Mouse (Mus musculus): ENCODE results near the gene Frmd4a.

Frmd4a gene

DNA sequence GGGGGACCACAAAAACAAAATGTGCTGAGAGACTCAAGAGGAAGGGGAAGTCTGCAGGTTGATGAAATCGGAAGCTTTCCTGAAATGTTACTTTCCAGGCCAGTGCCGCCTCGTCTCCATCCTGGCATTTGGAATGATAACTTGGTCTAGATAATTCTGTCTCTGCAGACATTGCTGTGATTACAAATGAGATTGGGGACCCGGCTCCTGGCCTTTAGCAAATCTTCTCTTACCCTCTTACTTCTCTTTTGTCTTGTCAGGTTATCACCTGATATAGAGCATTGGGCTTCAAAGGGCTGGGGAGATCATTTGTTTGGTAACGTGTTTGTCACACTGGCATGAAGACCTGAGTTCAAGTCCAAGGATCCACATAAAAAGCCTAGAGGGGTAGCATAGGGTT is 317.4 kb downstream of the Frmd4a start:
- DNase-seq (ENCODE audit: extremely low read depth, low read depth), result no peak

DNA sequence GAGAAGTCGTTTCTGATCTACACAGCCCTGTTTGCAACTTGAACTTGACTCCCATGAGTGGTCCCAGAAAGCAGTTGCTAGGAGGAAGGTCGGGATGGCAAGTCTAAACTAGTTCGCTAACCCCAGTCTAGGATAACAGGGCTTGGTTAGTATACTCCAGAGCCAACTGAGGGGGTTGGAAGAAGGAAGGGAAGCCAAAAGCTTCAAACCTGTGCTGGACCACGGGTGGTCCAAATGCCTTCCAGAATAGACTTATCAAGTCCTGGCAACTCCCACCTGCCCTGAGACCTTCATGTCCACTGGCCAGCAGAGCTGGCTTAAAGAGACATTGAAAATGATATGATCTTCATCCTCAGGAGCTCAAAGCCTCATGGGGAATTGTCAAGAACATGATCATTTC is 318.4 kb downstream of the Frmd4a start:
- no peak for DNase-seq (ENCODE audit: extremely low read depth, low read depth)

DNA sequence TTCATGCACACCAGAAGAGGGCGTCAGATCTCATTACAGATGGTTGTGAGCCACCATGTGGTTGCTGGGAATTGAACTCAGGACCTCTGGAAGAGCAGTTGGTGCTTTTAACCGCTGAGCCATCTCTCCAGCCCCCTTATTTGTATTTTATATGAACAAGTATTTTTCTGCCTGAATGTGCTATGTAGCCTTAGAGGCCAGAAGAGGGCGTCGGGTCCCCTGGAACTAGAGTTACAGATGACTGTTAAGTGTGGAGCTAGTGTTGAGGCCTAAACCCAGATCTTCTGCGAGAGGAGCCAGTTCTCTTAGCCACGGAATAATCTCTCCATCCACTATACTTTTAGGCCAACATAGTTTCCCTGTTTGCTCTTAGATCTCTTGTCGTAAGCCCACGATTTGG is 320.8 kb downstream of the Frmd4a start:
- DNase-seq (ENCODE audit: extremely low read depth, low read depth), result peak; percentile 13

DNA sequence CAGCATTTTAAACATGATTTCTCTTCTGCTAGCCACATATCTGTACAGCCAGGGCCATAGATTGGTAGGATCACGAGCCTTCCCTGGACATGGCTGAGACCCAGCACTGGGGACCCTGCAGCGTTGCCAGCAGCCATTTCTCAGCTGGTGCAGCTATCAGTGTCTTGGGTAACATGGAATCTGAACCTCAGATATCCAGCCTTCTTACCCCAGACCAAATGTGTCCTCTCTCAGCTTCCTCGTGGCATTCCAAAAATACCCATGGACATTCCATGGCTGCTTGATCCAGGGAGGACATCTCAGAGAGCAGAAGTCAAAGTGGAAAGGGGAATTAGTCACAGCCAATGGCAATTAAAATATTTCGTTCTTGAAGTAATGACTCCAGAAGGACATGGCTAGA is 321.6 kb downstream of the Frmd4a start:
- no peak for DNase-seq (ENCODE audit: extremely low read depth, low read depth)

DNA sequence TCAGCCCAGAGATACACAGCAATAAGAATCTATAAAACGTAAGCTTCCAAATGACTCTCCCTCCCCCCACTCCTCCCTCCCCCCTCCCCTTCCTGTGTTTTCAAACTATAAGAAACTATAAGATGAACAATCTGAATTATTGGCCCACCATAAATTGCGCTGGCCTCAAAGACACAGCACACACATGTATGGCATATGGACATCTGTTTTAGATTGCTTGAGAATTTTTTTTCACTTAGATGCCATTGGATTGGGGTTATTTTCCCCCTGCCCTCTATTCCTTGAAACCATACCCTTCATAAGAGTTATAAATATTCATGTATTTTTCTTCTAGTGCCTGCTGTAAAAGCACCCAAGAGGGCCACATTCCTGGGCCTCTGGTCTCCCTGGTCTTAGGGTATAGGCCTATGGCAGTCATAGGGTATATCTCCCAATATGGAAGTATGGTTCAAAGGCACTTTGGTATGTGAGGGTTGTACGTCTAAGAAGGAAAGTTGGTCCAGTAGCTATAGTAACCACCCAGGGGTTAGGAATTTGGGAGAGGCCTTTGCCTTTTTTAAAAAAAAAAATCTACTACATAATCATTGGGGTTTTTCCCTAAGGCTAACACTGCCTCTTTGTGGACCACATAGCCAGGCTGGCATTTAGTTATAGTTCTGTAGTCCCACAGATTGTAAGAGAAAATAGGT is 322.2 kb downstream of the Frmd4a start:
- DNase-seq (ENCODE audit: extremely low read depth, low read depth), result no peak

DNA sequence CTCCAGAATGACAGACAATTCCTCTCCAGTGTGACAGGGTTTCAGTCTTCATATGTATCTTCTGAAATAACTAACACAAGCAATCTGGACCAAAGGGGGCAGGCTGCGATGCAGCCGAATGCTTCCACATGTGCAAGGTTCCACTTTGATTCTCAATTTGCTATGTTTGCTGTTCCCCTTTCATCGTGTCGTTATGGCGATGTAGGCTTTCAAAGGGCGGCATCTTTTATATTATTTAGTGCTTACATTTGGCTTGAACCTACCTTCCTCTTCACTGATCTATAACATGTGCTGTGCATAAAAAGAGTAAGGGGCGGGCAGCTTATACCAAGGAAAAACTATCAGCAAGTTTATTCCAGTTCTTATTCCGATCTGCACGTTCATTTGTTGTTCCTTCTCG is 322.9 kb downstream of the Frmd4a start:
- DNase-seq (ENCODE audit: extremely low read depth, low read depth), result no peak

DNA sequence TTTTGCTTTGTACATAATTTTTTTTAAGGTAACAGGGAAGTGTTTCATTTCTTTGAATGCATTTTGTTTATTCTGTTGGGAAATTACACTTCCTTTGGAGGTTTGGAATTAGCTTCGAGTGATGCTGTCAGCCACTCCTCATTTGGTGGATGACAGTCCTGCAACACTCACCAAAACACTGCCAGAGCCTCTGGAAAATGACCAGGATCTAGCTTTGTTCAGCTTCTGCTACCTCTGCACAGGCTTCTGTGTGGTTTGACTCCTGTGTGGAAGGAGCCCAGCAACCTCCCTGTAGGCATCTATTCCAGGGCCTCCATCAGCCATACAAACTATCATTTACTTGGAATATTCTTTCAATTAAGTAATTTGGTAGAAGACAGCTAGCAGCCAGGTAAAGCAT is 323.6 kb downstream of the Frmd4a start:
- DNase-seq (ENCODE audit: extremely low read depth, low read depth), result no peak

DNA sequence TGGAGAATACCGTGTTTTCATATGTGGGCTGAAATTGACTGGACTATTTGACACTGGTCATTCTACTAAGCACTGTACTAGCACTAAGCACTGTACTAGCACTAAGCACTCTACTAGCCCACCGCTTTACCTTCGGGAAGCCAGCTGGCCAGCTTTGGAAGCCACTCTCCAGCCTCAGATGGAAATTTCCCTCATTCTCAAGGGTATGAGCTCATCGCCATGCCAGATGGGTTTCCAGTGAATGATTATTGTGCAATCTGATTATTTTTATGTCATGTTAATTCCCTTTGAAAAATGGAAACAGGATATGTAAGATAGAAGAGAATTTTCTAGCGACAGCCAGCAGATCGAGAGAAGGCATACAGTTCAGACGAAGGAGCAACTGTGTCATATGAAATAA is 324.5 kb downstream of the Frmd4a start:
- DNase-seq (ENCODE audit: extremely low read depth, low read depth), result no peak

DNA sequence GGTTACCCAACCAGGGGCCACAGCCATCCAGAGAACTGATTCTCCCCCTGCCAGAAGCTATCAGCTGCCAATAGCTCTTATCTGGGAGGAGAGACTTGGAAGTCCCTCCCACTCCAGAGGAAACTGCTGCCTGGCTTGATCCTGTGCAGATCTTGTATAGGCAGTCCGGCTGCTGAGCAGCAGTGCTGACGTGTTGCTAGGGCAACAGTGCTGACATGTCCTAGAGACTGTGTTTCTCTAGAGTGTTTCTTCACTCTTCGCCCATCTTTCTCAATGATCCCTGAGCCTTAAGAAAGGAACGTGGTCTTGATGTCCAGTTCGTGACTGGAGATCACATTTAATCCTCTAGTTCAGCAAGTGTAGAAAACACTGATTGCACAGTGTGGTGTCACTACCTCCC is 326.9 kb downstream of the Frmd4a start:
- no peak for DNase-seq (ENCODE audit: extremely low read depth, low read depth)

DNA sequence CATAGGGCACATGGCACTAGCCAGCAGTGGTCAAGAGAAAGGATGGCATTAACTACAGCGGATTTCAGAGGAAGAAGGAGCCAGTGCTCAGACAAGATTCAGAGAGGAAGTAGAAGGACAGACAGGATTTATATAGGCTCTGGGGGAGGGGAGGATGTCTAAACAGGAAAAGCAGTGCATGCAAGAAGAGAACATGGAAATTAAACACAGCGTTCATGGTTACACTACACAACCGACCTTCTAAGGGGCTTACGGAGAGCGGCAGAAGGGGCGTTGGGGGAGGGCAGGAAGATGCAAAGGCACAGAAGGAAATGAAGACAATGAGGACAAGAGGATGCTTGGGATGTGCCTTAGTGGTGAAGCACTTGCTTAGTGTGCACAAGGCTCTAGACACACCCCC is 328.7 kb downstream of the Frmd4a start:
- no peak for DNase-seq (ENCODE audit: extremely low read depth, low read depth)

DNA sequence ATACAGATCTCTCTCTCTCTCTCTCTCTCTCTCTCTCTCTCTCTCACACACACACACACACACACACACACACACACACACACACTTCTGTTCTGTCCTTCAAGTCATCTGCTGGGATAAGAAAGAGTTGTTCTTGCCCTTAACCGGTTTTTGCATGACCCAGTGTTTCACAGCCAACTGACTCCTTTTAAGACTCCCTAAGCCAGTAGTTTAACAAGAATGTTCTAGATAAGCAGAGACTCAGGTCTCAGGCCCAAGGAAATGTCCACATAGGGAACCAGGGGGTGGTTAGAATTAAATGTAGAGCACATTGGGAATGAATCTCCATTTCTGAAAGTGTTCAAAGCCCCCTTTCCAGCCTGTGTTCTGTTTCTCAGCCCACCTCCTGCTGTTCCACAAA is 329.4 kb downstream of the Frmd4a start:
- no peak for DNase-seq (ENCODE audit: extremely low read depth, low read depth)

DNA sequence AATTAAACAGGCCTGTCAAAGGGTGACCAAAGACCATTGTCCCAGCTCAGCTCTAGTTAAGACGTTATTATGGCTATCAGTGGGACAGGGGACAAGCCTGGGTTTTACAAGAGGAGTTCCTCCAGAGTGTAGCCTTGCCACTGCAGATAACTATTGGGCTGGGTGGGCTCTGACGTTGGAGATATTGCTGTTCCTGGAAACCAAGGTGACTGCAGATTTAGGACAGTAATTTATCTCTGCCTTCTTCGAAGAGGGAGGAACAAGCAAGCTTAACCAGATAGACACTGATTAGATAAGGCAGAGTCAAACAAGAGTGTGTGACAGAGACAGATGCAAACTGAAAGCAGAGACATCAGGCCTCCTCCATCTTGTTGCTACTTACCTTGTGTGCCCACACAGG is 330.3 kb downstream of the Frmd4a start:
- peak; percentile 18 for DNase-seq (ENCODE audit: extremely low read depth, low read depth)

DNA sequence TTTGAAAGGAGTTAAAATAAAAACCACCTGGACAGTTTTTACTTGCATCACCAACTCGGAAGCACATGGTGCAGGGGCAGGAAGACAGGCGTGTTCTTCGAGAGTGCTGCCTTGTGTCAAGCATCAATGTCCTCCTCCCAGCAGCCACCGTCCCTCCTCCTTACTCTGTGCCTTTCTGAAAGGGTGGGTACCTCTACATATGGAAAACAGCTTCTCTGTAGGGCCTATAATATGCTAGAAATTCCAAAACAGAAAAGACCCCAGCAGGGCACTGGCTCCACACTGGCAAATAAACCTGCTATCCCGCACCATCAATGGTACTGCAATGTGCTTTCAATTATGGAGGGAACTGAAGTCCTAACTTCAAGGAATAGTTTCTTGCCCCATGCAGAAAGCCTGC is 331.0 kb downstream of the Frmd4a start:
- DNase-seq (ENCODE audit: extremely low read depth, low read depth), result no peak

DNA sequence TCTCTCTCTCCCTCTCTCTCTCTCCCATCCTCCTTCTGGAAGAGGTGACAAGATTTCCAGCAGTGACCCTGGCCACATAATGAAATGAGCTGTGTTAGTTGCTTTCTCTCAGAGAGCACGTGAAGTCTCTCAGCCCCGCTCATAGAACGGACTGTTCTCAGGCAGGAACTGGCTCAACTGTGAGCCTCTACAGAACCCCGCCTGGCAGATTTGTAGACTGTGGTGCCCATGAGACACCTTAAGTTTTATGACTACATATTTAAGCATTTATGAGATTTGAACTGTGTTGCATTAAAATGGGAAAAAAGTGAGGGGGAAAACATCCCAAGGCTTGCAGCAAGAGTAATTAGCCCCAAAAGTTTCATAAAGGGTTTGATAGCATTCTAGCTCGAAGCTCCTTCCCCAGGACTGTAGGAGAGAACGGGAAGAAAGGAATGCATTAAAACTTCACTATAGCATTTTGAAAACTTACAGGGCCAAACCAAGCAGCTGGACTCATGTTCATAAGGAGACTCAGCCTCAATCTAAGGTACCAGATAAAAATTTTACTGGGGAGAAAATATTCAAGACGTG is 339.4 kb downstream of the Frmd4a start:
- DNase-seq (ENCODE audit: extremely low read depth, low read depth), result no peak

DNA sequence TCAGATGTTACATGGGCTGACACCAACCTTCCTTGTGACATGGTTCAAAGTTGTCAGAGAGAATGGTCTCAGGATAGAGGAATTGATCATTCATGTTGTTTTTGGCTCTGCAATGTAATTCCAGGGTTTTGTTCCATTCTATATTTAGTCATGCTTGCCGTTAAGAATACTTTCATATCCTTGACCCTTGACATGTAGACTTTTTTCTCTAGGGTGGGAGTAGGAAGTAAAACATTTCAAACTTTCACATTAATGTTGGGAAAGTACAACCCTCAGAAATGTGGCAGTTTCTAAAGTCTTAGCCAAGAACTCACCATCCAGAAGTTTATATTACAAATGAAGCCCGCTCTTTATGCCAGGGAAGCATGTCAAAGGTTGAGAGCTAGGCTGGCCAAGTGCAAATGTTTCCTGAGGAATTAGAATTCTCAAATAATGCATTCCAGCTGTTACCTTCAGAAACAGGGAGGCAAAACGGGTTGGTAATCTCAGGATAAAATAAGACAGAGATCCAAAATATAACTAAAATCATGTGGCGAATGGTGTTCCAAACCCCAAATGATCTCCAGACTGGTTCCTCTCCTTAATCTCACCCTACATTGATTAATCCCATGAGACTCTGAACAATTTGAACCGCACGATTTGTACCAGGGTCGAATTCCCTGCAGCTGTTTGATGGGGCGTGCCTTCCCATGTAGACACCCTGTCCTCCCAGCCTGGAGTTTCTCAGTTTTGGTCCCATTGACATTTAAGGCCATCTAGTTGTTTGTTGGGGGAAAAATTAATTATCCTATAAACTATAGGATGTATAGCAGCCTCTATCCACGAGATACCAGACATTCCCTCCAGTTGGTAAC is 344.7 kb downstream of the Frmd4a start:
- DNase-seq (ENCODE audit: extremely low read depth, low read depth), result no peak

DNA sequence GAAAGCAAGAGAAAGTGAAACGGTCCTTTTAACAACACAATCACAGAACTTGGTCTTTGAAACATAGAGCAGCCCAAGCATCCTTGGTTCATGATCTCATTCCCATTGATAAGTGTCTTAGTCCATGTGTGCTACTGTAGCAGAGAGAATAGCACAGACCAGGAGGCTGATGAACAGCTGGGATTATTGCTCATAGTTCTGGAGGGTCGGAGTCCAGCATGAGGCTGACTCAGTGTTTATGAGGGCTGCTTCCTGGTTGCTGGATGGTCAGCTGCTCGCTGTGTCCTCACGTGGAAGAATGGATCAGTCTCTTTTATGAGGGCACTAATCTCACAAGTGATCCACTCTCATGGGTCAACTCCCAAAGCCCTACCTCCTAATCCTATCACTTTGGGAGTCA is 347.4 kb downstream of the Frmd4a start:
- DNase-seq (ENCODE audit: extremely low read depth, low read depth), result no peak

DNA sequence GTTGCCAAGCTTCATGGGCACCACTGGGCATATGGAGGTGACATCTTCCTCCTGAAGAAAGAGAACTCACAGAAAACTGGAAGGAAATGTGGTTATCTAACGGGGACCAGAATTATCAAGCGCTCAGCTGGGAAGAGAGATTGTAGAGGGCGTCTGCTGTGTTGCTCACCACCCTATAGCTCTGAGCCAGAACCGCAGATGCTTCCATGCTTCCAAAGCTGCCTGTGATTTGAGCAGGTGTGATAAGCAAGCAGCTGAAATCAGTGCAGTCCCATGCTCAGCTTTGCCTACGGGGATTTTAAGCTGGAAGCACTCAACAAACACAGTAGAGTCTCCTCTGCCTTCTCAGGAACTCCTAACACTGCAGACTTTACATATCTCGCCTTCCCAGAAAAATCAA is 351.0 kb downstream of the Frmd4a start:
- DNase-seq (ENCODE audit: extremely low read depth, low read depth), result no peak

DNA sequence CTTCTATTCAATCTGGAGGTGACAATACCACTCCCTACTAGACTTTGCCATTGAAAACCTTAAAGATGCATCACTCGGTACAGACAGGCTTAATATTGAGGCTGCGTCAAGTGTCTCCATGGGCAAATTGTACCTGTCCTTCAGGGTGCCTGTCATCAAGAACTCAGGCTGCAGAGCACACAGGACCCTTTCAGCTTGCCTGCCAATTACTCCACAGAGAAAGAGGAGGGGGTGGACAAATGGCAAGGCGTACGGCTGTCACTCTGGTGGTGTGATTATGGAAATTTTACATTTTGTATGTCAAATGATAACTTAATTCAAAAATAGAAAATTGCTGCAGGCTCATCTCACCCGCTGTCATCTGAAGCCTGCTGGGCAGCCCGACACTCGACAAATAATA is 353.0 kb downstream of the Frmd4a start:
- DNase-seq (ENCODE audit: extremely low read depth, low read depth), result no peak

DNA sequence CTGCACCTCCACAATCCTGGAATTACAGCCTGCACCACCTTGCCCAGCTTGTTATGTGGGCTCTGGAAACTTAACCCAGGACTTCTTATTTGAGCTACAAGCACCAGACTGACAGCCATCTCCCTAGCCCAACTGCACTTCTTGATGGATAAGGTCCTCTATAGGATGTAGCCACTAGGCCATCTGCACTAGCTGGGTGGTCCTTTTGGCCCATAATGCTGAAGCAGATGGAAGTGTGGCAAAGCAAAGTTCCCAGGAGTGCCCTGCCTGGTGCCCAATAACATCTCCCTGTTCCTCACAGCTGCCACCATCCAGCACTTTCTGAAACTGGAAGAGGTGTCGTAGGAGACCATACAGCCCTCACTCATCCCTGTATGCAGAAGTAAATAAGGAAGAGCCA is 353.8 kb downstream of the Frmd4a start:
- no peak for DNase-seq (ENCODE audit: extremely low read depth, low read depth)

DNA sequence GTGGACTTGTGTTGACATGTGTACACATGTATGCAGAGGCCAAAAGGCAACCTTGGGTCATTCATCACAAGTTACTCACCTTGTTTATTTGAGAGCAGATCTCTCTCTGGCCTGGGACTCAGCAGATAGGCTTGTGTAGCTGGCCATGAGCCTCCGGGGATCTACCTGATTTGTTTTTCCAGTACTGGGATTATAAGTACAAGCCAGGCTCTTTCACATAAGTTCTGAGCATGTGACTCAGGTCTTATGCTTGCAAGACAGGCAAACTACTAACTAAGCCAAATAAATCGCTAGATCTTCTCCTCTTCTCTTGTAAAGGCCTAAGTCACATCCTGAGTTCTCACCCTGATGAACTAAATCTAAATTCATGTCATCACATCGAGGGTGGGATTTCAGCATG is 361.3 kb downstream of the Frmd4a start:
- DNase-seq (ENCODE audit: extremely low read depth, low read depth), result no peak

DNA sequence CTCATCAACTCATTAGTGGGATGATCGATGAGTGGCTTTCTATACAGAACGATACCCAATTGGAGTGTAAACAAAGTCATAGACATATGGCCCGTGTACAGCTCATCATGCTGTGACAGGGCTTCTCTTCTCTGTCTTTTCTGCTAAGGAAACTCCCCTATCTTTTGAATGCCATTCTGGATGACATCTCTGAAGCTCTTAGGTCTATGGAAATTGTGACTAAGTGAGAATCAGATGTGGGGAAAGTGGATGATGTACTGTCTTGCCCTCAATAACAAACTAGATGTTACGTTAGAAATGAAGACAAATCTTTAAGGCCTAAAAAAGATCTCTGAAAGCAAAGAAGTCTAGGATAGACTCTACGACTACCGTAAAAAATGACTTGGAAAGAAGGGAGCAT is 362.9 kb downstream of the Frmd4a start:
- no peak for DNase-seq (ENCODE audit: extremely low read depth, low read depth)

DNA sequence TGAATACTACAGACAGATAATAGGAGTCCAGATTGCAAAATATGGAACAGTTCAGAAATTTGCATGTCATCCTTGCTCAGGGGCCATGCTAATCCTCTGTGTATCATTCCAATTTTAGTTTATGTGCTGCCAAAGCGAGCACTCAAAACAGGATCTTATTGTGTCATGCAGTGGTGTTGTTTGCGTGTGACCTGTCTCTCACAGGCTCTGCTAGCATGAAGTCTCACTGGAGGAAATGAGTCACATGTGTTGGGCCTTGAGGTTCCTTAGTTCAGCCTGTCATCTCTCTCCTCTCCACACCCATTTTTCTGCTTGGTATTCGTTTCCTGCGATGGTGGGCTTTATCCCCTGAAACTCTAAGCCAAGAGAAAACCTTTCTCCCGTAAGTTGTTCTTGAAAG is 363.4 kb downstream of the Frmd4a start:
- no peak for DNase-seq (ENCODE audit: extremely low read depth, low read depth)

DNA sequence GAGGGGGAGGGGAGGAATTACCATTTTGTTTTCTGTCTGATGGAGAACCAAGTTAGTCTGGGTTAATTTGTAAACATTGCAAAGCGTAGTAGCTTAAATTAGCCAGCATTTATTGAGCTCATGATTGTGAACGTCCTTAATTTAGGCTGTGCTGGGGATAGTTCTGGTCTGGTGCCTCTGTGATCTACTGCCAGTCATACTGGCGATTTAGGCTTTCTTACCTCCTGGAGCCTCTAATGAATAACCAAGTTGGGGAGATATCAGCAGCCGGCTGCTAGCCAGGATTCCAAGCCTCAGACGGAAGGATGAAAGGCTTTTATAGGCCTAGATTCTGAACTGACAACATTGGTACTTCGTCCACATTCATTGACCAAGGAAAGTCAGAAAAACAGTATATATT is 369.0 kb downstream of the Frmd4a start:
- no peak for DNase-seq (ENCODE audit: extremely low read depth, low read depth)

All from MEL-GATA-1-ER (cell line).